Mouse (Mus musculus): ENCODE measurements at regions not wholly inside any gene's neighbourhood (a gene's known extent, or its start where the extent isn't known, plus 50 kb on each side); places are given as distances from the start of the nearest gene placed in this dataset.

- DNase-seq (ENCODE audit: low spot score): no peak
Observed at GRCm38 (mm10) chr17:50407249-50407990, 101.8 kb upstream of the Plcl2 start.

GRCm38 (mm10) chr17:50408581-50408980, 100.6 kb upstream of the Plcl2 start:
- no peak for DNase-seq (ENCODE audit: low spot score)

GRCm38 (mm10) chr17:50409271-50409670, 99.9 kb upstream of the Plcl2 start:
- no peak for DNase-seq (ENCODE audit: low spot score)

GRCm38 (mm10) chr17:50409895-50410294, 99.3 kb upstream of the Plcl2 start:
- no peak for DNase-seq (ENCODE audit: low spot score)

GRCm38 (mm10) chr17:50410296-50410695, 98.9 kb upstream of the Plcl2 start:
- DNase-seq (ENCODE audit: low spot score): no peak

GRCm38 (mm10) chr17:50412446-50412845, 96.8 kb upstream of the Plcl2 start:
- DNase-seq (ENCODE audit: low spot score): no peak

- DNase-seq (ENCODE audit: low spot score): no peak
Observed at GRCm38 (mm10) chr17:50413916-50414315, 95.3 kb upstream of the Plcl2 start.

GRCm38 (mm10) chr17:50415331-50416005, 93.7 kb upstream of the Plcl2 start:
- no peak for DNase-seq (ENCODE audit: low spot score)

- DNase-seq (ENCODE audit: low spot score): no peak
Observed at GRCm38 (mm10) chr17:50416119-50416518, 93.1 kb upstream of the Plcl2 start.

- DNase-seq (ENCODE audit: low spot score): no peak
Observed at GRCm38 (mm10) chr17:50416538-50417113, 92.6 kb upstream of the Plcl2 start.

- DNase-seq (ENCODE audit: low spot score): peak; percentile 56
Observed at GRCm38 (mm10) chr17:50418863-50419383, 90.3 kb upstream of the Plcl2 start.

GRCm38 (mm10) chr17:50419551-50419950, 89.7 kb upstream of the Plcl2 start:
- DNase-seq (ENCODE audit: low spot score): peak; percentile 23

- DNase-seq (ENCODE audit: low spot score): peak; percentile 24
Observed at GRCm38 (mm10) chr17:50419966-50420365, 89.2 kb upstream of the Plcl2 start.

- DNase-seq (ENCODE audit: low spot score): no peak
Observed at GRCm38 (mm10) chr17:50420690-50421089, 88.5 kb upstream of the Plcl2 start.

- DNase-seq (ENCODE audit: low spot score): no peak
Observed at GRCm38 (mm10) chr17:50421476-50421875, 87.7 kb upstream of the Plcl2 start.

GRCm38 (mm10) chr17:50425110-50425509, 84.1 kb upstream of the Plcl2 start:
- DNase-seq (ENCODE audit: low spot score): peak; percentile 85

GRCm38 (mm10) chr17:50425531-50425930, 83.7 kb upstream of the Plcl2 start:
- DNase-seq (ENCODE audit: low spot score): peak; percentile 40

GRCm38 (mm10) chr17:50426146-50426545, 83.1 kb upstream of the Plcl2 start:
- no peak for DNase-seq (ENCODE audit: low spot score)

GRCm38 (mm10) chr17:50427331-50428003, 81.7 kb upstream of the Plcl2 start:
- DNase-seq (ENCODE audit: low spot score): no peak

GRCm38 (mm10) chr17:50428004-50428560, 81.1 kb upstream of the Plcl2 start:
- DNase-seq (ENCODE audit: low spot score): no peak

GRCm38 (mm10) chr17:50432559-50432958, 76.6 kb upstream of the Plcl2 start:
- DNase-seq (ENCODE audit: low spot score): no peak

- no peak for DNase-seq (ENCODE audit: low spot score)
Observed at GRCm38 (mm10) chr17:50438960-50439359, 70.2 kb upstream of the Plcl2 start.
